Mouse (Mus musculus) frontal cortex, postnatal 25 days (tissue): ENCODE results near the gene Slc7a15.
"Not testable (repeated sequence)": the region's sequence is repeated elsewhere in the genome, so short reads cannot be mapped to it uniquely, and the experiment has no call there.

Experiments used
- DNase-seq, 2 experiments: peaks; one replicate each; pipeline ENCODE4 v3.0.0; 2022; ENCODE audit warnings: low spot score in 2 of 2

Gene Slc7a15

GRCm38 (mm10) chr12:8559876-8560275 is 39.0 kb downstream of the Slc7a15 start:
- DNase-seq: not testable (repeated sequence)

- DNase-seq: no peak
Observed at GRCm38 (mm10) chr12:8556189-8556588, 42.7 kb downstream of the Slc7a15 start.

DNA sequence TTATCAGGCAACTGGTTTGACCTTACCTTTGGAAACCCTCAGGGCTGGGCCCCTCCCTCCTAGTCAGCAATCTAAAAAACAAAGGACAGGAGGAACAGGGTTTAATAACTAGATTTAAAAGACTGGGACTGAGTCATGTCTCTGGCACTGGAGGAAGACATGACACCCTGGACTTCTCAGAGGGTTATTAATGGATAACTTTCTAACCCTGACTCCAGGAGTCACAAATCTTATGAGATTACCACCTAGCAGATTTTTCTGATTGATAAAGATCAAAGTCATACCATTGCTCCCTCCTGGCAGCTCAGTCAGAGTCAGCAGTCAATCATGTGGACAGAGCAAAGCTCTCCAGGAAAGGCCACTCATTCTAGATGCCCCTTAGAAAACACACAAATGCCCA is 43.4 kb downstream of the Slc7a15 start:
- DNase-seq: no peak

GRCm38 (mm10) chr12:8547357-8547756 is 51.5 kb downstream of the Slc7a15 start:
- peak in 1 of 2 experiments; percentile 50 for DNase-seq

DNA sequence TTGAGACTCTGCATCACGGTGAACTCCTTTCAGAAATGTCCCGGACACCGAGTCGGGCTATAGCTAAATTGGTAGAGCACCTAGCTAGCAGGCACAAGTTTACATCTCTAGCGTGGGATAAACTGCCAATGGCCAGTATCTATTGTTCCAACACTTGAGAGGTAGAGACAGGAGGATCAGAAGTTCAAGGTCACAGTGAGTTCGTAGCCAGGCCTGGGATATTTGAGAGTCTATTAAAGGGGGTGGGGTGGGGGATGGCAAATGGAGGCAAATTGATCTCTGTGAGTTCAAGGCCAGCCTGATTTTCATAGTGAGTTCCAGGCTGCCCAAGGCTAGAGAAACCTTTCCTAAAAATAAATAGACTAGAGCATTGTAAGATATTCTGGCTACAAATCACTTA is 52.1 kb downstream of the Slc7a15 start:
- DNase-seq: no peak

- peak in 1 of 2 experiments; percentile 21 for DNase-seq
Observed at GRCm38 (mm10) chr12:8545066-8545610, 53.7 kb downstream of the Slc7a15 start.

- DNase-seq: no peak
Observed at GRCm38 (mm10) chr12:8542371-8542770, 56.5 kb downstream of the Slc7a15 start.

GRCm38 (mm10) chr12:8539471-8539870 is 59.4 kb downstream of the Slc7a15 start:
- DNase-seq: no peak

DNA sequence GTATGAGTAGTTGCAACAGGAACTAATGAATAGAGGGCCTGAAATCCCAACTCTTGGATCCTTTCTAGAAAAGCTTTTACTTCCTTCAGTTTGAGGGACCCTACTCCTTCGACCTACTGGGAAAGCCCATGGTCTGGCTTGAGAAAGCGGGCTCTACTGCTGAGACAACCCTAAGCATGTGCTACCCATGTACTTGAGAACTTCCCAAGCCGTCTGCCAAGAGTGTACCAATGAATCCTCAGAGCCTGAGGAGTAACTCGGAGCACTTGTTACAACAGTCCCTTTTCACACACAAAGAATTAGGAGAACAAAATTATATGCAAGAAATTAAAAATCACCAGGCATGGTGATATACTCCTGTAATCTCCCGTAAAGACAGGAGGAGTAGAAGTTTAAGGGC is 61.6 kb downstream of the Slc7a15 start:
- no peak for DNase-seq

DNA sequence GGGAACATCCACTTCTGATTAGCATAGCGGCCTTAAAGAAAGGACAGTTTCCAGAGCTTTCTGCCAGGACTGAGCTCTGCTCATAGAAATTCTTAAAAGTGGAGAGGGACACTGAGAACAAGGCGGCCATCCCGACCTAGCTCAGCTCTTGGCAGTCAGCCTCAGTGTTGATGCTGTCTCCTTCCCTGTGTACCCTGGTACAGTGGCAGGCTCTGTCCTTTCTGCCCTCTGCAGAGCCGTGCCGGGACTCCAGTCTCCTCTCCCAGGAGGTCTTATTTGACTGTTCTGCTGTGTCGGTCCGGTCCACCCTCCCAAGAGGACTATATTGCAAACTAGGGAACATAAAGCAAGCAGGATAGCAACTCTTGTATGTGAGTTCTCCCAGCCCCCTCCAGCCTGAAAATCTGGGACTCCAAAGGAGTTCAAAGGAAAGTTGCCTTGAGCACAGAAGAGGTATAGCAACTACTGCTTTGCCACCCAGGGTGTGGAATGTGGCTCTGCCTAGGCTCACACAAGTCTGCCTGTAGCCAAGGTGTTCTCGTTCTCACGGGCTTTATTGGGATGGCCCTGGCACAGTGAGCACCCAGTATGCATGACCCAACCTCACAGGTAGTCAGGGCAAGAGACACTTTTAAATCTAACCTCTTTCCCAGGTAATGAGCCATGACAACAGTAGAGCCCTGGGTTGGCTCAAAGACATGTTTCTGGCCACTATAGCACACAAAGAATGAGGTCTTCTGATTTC is 62.5 kb downstream of the Slc7a15 start:
- no peak for DNase-seq

GRCm38 (mm10) chr12:8535596-8535995 is 63.3 kb downstream of the Slc7a15 start:
- no peak for DNase-seq

- no peak for DNase-seq
Observed at GRCm38 (mm10) chr12:8534915-8535314, 64.0 kb downstream of the Slc7a15 start.

DNA sequence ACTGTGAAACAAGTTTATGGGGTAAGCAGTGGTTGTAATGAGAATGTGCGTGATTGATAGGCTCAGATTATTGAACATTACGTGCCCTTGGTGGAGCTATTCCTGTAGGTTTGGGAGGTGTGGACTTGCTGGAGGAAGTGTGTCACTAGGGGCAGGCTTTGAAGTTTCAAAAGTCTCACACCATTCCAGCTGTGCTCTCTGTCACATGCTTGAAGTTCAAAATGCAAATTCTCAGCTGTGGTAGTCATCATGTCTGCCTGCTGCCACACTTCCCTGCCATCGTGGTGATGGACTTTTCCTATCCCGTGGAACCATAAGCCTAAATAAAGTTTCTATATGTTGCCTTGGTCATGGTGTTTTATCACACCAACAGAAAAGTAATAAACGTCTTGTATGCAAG is 71.1 kb downstream of the Slc7a15 start:
- DNase-seq: no peak

GRCm38 (mm10) chr12:8527175-8527574 is 71.7 kb downstream of the Slc7a15 start:
- DNase-seq: no peak

GRCm38 (mm10) chr12:8524062-8524461 is 74.8 kb downstream of the Slc7a15 start:
- DNase-seq: no peak

- no peak for DNase-seq
Observed at GRCm38 (mm10) chr12:8522711-8523110, 76.2 kb downstream of the Slc7a15 start.

GRCm38 (mm10) chr12:8521375-8522047 is 77.4 kb downstream of the Slc7a15 start:
- no peak for DNase-seq

DNA sequence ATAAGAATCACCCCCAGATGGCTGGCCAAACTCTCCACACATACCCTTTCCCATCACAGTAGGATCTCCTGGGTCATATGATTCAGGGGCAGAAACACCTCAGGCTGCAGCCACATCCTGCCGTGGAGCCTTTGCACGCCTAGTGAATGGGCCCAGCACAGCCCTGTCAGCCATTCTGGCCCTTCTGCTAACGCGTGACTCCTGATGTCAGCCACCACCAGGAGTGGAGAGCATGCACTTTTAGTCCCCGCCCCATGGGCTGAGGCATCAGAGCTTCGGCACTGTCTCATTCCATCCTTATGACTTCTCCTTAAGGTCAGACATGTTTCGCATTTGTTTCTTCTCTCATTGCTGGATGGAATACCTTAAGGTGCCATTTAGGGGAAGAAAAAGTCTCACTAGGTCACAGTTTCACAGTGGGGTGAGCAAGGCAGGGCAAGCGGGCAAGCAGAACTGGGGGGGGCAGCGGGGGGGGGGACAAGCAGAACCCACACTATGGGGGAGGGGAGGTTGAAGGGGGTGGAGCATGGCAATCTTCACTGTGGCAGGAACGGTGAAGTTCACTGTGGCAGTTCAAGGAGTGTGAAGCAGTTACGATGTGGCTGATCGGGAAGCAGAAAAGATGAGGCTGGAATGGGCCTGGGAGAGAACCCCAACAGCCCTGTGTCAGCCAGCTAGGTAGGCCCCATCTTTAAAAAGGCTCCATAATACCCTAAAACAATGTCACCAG is 79.3 kb downstream of the Slc7a15 start:
- DNase-seq: no peak

DNA sequence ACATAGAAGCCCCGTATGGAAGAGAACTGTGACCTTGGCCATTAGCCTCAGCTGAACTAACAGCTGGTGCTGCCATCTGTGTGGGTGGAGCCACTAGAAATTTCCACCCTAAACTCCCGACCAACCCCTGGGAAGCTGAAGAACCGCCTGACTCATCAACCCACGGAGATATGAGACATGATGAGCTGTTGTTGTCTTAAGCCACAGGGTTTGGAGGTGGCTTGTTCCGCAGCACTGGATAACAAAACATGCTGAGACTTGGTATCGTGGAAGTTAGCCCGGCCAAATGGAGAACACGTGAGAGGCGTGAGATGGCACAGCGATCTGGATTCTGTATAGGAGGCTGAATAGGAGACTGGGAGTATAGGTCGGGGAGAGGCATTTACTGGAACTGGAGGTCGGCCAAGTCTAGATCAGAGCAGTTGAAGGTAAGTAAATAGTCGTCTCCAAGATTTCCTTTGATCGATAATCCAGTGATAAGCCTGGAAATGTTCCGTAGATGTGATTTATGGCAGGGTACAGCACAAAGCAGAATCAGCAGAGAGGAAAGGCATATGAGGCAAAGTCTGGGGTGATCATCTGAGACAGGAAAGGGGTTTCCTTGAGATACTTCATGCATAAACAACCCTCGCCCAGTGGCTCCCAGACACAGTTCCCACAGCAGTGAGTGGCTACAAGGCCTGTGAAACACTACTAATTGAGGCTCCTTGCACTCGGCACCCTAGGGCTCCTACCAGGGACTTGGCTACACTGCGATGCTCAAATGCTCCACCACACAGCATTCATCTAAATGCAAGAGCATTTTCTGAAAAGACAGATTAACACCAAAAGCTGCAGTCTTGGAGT is 87.6 kb downstream of the Slc7a15 start:
- DNase-seq: no peak

GRCm38 (mm10) chr12:8510317-8510988 is 88.4 kb downstream of the Slc7a15 start:
- DNase-seq: no peak

DNA sequence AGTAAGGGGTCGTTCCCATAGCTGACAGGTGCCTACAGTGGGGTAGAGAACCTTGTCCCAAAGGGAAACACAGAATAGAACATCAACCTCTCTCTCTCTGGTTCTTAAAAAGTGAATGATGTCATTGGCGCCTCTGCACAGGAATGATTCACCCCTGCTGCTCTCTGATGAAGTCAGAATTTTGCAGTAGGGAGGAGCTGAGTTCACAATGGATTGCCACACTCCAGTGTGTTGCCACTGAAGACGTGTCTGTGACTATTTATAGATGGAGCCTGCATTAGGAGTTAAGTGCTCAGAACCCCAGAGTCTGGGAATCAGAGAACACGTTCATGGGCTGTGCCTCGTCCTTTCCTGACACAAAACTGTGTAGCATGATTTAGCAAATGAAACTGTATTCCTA is 89.2 kb downstream of the Slc7a15 start:
- no peak for DNase-seq
